Comparison of ENCODE assay signal across 24 mouse cellular contexts in the genomic region with DNA sequence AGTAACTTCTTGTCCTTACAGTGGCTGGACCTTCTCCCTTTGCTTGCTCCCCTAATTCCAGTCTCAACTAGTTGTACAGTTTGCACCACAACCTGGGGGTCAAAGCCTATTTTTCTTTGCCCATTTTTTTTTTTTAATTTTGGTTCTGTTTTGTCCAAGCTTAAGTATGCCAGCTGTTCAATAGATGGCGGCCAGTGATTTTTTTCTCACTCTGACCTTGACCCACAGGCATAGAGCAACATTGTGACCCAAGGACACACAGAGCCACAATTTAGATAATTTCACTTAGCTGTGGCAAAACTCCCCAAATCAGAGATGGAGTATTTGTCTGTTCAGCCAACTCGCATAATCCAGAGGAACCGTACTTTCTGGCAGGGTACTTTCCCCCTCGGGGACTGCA. TPM values are rescaled to one million over a fixed set of nuclear protein-coding genes. Genes with fewer than 3 reads are reported as not detected.
A peak's percentile ranks its signal among the peaks of the same experiment; 100 is the strongest.
DNase-seq lines count a peak whose midpoint lies in the region; ATAC-seq lines count a peak whose summit lies in the region.
"Had no signal": no experiment of that assay in that cellular context is flagged by ENCODE, and none has a peak within 500 bp of the region (broad histone marks: within the 10 kb centered on the region; RNA-seq: fewer than 3 reads in every experiment).

No protein-coding gene starts in this region.

- no peaks in the 10 kb centered on the region for H3K36me3 ChIP-seq in hindbrain, embryonic 15.5 days
- H3K36me3 ChIP-seq in hindbrain, embryonic 11.5 days (ENCODE audit: control insufficient read depth, insufficient read depth, low read length), result 0 out of 2 replicates have a peak, but pooled peaks cover 2% of the 10 kb centered on the region
- H3K36me3 ChIP-seq in liver, embryonic 16.5 days (ENCODE audit: control insufficient read depth, insufficient read depth), result peaks cover 34% of the 10 kb centered on the region

- no peaks in the 10 kb centered on the region for H3K27me3 ChIP-seq in hindbrain, embryonic 15.5 days
- no peaks in the 10 kb centered on the region for H3K27me3 ChIP-seq in hindbrain, embryonic 11.5 days (ENCODE audit: control insufficient read depth, insufficient read depth, low read length)
- H3K27me3 ChIP-seq in liver, embryonic 16.5 days (ENCODE audit: control insufficient read depth, insufficient read depth, low read depth, low read length), result no peaks in the 10 kb centered on the region
- H3K27me3 ChIP-seq: embryonic facial prominence, embryonic 15.5 days; heart, embryonic 15.5 days; midbrain, embryonic 12.5 days had no signal

- ATAC-seq in hindbrain, embryonic 15.5 days (ENCODE audit: low FRiP score, low read depth), result no peak
- ATAC-seq in hindbrain, embryonic 11.5 days (ENCODE audit: low FRiP score), result no peak
- ATAC-seq in liver, embryonic 16.5 days (ENCODE audit: low read depth), result no peak
- no peak for ATAC-seq in erythroblast, adult 5-6 weeks (replicated peaks; ENCODE audit: low FRiP score, poor library complexity, severe bottlenecking)
- ATAC-seq: activated CD4-positive, CD25-positive, alpha-beta regulatory T cell, adult 4 months; forebrain, postnatal 0 days; intestine, postnatal 0 days had no signal

- no peak overlapping the region for H3K9ac ChIP-seq in hindbrain, embryonic 15.5 days
- no peak overlapping the region for H3K9ac ChIP-seq in hindbrain, embryonic 11.5 days (ENCODE audit: low read depth, low read length)
- H3K9ac ChIP-seq in liver, embryonic 16.5 days (ENCODE audit: low read depth, low read length), result no peak overlapping the region
- H3K9ac ChIP-seq: embryonic facial prominence, embryonic 15.5 days had no signal

- H3K9me3 ChIP-seq in hindbrain, embryonic 15.5 days, result no peaks in the 10 kb centered on the region
- H3K9me3 ChIP-seq in hindbrain, embryonic 11.5 days (ENCODE audit: control insufficient read depth, low read length), result no peaks in the 10 kb centered on the region
- no peaks in the 10 kb centered on the region for H3K9me3 ChIP-seq in liver, embryonic 16.5 days (replicated peaks; ENCODE audit: control insufficient read depth, low read length)
- H3K9me3 ChIP-seq: embryonic facial prominence, embryonic 15.5 days; heart, embryonic 15.5 days; midbrain, embryonic 12.5 days had no signal

- no peak overlapping the region for H3K27ac ChIP-seq in hindbrain, embryonic 15.5 days (replicated peaks)
- H3K27ac ChIP-seq in hindbrain, embryonic 11.5 days (ENCODE audit: low read depth, low read length), result no peak overlapping the region
- peak overlapping the region; percentile 69 for H3K27ac ChIP-seq in brown adipose tissue, adult 24 weeks (replicated peaks; ENCODE audit: low read depth, low read length)
- peak overlapping the region; percentile 0; the same call in 1 of the 2 replicates for H3K27ac ChIP-seq in liver, embryonic 16.5 days (ENCODE audit: low read length)
- H3K27ac ChIP-seq: embryonic facial prominence, embryonic 15.5 days had no signal

- WGBS in hindbrain, embryonic 15.5 days, result 90% methylated on average over 4 of the region's 4 CpGs
- WGBS in hindbrain, embryonic 11.5 days, result 94% methylated on average over 4 of the region's 4 CpGs
- 82% methylated on average over 4 of the region's 4 CpGs for WGBS in liver, embryonic 16.5 days (ENCODE audit: insufficient replicate concordance)

- peak; percentile 52 to 85 for DNase-seq in adrenal gland, adult (ENCODE audit: inconsistent age in 2 of 2, low spot score in 1 of 2)
- no peak for DNase-seq in adrenal gland, postnatal 14 days
- DNase-seq in hindbrain, embryonic 11.5 days (ENCODE audit: low spot score), result no peak
- DNase-seq: cerebellum, adult 11 months; forebrain, postnatal 0 days; gastrocnemius, postnatal 36 days; heart, postnatal 4 days; kidney, postnatal 4 days; layer of hippocampus, adult 9-11 months; lung, postnatal 4 days; right cerebral cortex, postnatal 14 days; thymus, adult 18-20 months; thymus, postnatal 36 days had no signal

- H3K4me2 ChIP-seq in hindbrain, embryonic 15.5 days, result 0 out of 2 replicates have a peak overlapping the region, but pooled peaks have one; percentile 66
- H3K4me2 ChIP-seq in hindbrain, embryonic 11.5 days (replicated peaks; ENCODE audit: low read depth, low read length), result no peak overlapping the region
- no peak overlapping the region for H3K4me2 ChIP-seq in liver, embryonic 16.5 days (ENCODE audit: low read depth, low read length)

- peaks cover 29% of the 10 kb centered on the region for H3K4me1 ChIP-seq in hindbrain, embryonic 15.5 days (replicated peaks)
- peaks cover 4% of the 10 kb centered on the region; the same call in 1 of the 2 replicates for H3K4me1 ChIP-seq in hindbrain, embryonic 11.5 days (replicated peaks; ENCODE audit: control insufficient read depth, insufficient read depth, low read length)
- peaks cover 8% of the 10 kb centered on the region for H3K4me1 ChIP-seq in brown adipose tissue, adult 24 weeks (ENCODE audit: control insufficient read depth, insufficient read depth, insufficient read length, low read length)
- H3K4me1 ChIP-seq in liver, embryonic 16.5 days (ENCODE audit: control insufficient read depth, low read depth, low read length), result peaks cover 28% of the 10 kb centered on the region

- H3K4me3 ChIP-seq in hindbrain, embryonic 15.5 days, result no peak overlapping the region
- H3K4me3 ChIP-seq in hindbrain, embryonic 11.5 days (ENCODE audit: low read depth, low read length), result no peak overlapping the region
- H3K4me3 ChIP-seq in brown adipose tissue, adult 24 weeks (ENCODE audit: insufficient read depth, low read depth, low read length), result no peak overlapping the region
- no peak overlapping the region for H3K4me3 ChIP-seq in liver, embryonic 16.5 days (ENCODE audit: low read depth, low read length)

RNA-seq across cellular contexts. Expression of gene Prkaca, which starts 1.7 kb away (rescaled TPM):
- 251 and 300 TPM in 2 replicates for total RNA-seq in adrenal gland, postnatal 14 days (2021)
- polyA plus RNA-seq in hindbrain, embryonic 15.5 days (2015; fragmentation: Nextera tagmentation; extraction: Ambion mirVana), result 241 and 250 TPM in 2 replicates
- 139 TPM in 2 replicates for polyA plus RNA-seq in hindbrain, embryonic 11.5 days (2014; fragmentation: Nextera tagmentation; extraction: Ambion mirVana)
- 270 and 332 TPM in 2 replicates for polyA plus RNA-seq in brown adipose tissue, adult 24 weeks (2012; ENCODE audit: insufficient read depth, insufficient read length, missing spikeins)
- 29.8 and 39.9 TPM in 2 replicates for polyA plus RNA-seq in liver, embryonic 16.5 days (2015; fragmentation: Nextera tagmentation; extraction: Ambion mirVana)
- 7.5 and 9.8 TPM in 2 replicates for total RNA-seq in erythroblast, adult 5-6 weeks (2015; ENCODE audit: low replicate concordance)
- 6.7 and 7.1 TPM in 2 replicates for total RNA-seq in erythroblast, adult 5-6 weeks (2017; ENCODE audit: low replicate concordance)

RNA-seq across cellular contexts. Expression of gene Asf1b, which starts 15.8 kb away (rescaled TPM):
- 9.7 and 10.7 TPM in 2 replicates for total RNA-seq in adrenal gland, postnatal 14 days (2021)
- 12.8 and 14.7 TPM in 2 replicates for polyA plus RNA-seq in hindbrain, embryonic 15.5 days (2015; fragmentation: Nextera tagmentation; extraction: Ambion mirVana)
- 79.5 and 80.6 TPM in 2 replicates for polyA plus RNA-seq in hindbrain, embryonic 11.5 days (2014; fragmentation: Nextera tagmentation; extraction: Ambion mirVana)
- polyA plus RNA-seq in brown adipose tissue, adult 24 weeks (2012; ENCODE audit: insufficient read depth, insufficient read length, missing spikeins), result 3.3 and 3.8 TPM in 2 replicates
- polyA plus RNA-seq in liver, embryonic 16.5 days (2015; fragmentation: Nextera tagmentation; extraction: Ambion mirVana), result 108 and 110 TPM in 2 replicates
- total RNA-seq in erythroblast, adult 5-6 weeks (2015; ENCODE audit: low replicate concordance), result 23.1 and 32.4 TPM in 2 replicates
- 26.2 and 32.8 TPM in 2 replicates for total RNA-seq in erythroblast, adult 5-6 weeks (2017; ENCODE audit: low replicate concordance)

RNA-seq across cellular contexts. Expression of gene Gm10644, which starts 16.1 kb away (rescaled TPM):
- 1.1 and 1.4 TPM in 2 replicates for total RNA-seq in adrenal gland, postnatal 14 days (2021)
- polyA plus RNA-seq in hindbrain, embryonic 15.5 days (2015; fragmentation: Nextera tagmentation; extraction: Ambion mirVana), result 1.1 TPM in 2 replicates
- 0.93 and 1.2 TPM in 2 replicates for polyA plus RNA-seq in hindbrain, embryonic 11.5 days (2014; fragmentation: Nextera tagmentation; extraction: Ambion mirVana)
- polyA plus RNA-seq in brown adipose tissue, adult 24 weeks (2012; ENCODE audit: insufficient read depth, insufficient read length, missing spikeins), result 0.79 and 0.99 TPM in 2 replicates
- polyA plus RNA-seq in liver, embryonic 16.5 days (2015; fragmentation: Nextera tagmentation; extraction: Ambion mirVana), result 0.41 and 0.43 TPM in 2 replicates
- not detected in 2 replicates for total RNA-seq in erythroblast, adult 5-6 weeks (2015; ENCODE audit: low replicate concordance)
- not detected in 2 replicates for total RNA-seq in erythroblast, adult 5-6 weeks (2017; ENCODE audit: low replicate concordance)

RNA-seq across cellular contexts. Expression of gene Samd1, which starts 26.4 kb away (rescaled TPM):
- 37.0 and 42.5 TPM in 2 replicates for total RNA-seq in adrenal gland, postnatal 14 days (2021)
- polyA plus RNA-seq in hindbrain, embryonic 15.5 days (2015; fragmentation: Nextera tagmentation; extraction: Ambion mirVana), result 6.2 and 7.3 TPM in 2 replicates
- polyA plus RNA-seq in hindbrain, embryonic 11.5 days (2014; fragmentation: Nextera tagmentation; extraction: Ambion mirVana), result 15.1 and 17.0 TPM in 2 replicates
- 12.0 and 12.4 TPM in 2 replicates for polyA plus RNA-seq in brown adipose tissue, adult 24 weeks (2012; ENCODE audit: insufficient read depth, insufficient read length, missing spikeins)
- 3.6 and 3.9 TPM in 2 replicates for polyA plus RNA-seq in liver, embryonic 16.5 days (2015; fragmentation: Nextera tagmentation; extraction: Ambion mirVana)
- total RNA-seq in erythroblast, adult 5-6 weeks (2015; ENCODE audit: low replicate concordance), result 14.8 and 33.2 TPM in 2 replicates
- 32.5 and 36.0 TPM in 2 replicates for total RNA-seq in erythroblast, adult 5-6 weeks (2017; ENCODE audit: low replicate concordance)

RNA-seq across cellular contexts. Expression of gene 1700067K01Rik, which starts 30.2 kb away (rescaled TPM):
- 0.56 and 0.83 TPM in 2 replicates for total RNA-seq in adrenal gland, postnatal 14 days (2021)
- polyA plus RNA-seq in hindbrain, embryonic 15.5 days (2015; fragmentation: Nextera tagmentation; extraction: Ambion mirVana), result 0.47 and 0.75 TPM in 2 replicates
- 0.80 and 0.93 TPM in 2 replicates for polyA plus RNA-seq in hindbrain, embryonic 11.5 days (2014; fragmentation: Nextera tagmentation; extraction: Ambion mirVana)
- not detected in 2 replicates for polyA plus RNA-seq in brown adipose tissue, adult 24 weeks (2012; ENCODE audit: insufficient read depth, insufficient read length, missing spikeins)
- polyA plus RNA-seq in liver, embryonic 16.5 days (2015; fragmentation: Nextera tagmentation; extraction: Ambion mirVana), result 0.56 and 0.58 TPM in 2 replicates
- 1.3 TPM in 1 of 2 replicates, not detected in the other for total RNA-seq in erythroblast, adult 5-6 weeks (2015; ENCODE audit: low replicate concordance)
- 0.51 and 2.6 TPM in 2 replicates for total RNA-seq in erythroblast, adult 5-6 weeks (2017; ENCODE audit: low replicate concordance)
- total RNA-seq: common myeloid progenitor, adult 5-6 weeks; monocyte, adult 5-6 weeks had no signal

Comparison
In these comparisons a context has a peak if more than half of its experiments do, and no peak if none do; other contexts are left out.
1. DNase-seq: peak in adrenal gland, adult (2 of 2); none in adrenal gland, postnatal 14 days (single experiment) and hindbrain, embryonic 11.5 days (single experiment).
2. H3K27ac ChIP-seq: peak in brown adipose tissue, adult 24 weeks (single experiment) and liver, embryonic 16.5 days (single experiment); none in hindbrain, embryonic 15.5 days (single experiment) and hindbrain, embryonic 11.5 days (single experiment).